Mouse (Mus musculus) left cerebral cortex, postnatal 4 days (tissue): ENCODE results near the gene Zfp473. TPM values are rescaled to one million over a fixed set of nuclear protein-coding genes. Genes with fewer than 3 reads are reported as not detected.

Experiments used
- total RNA-seq, 2 experiments: library from RNA; stranded (reverse); gene quantifications; 2 replicates each; pipeline ENCODE4 v1.2.3; 2021

Gene Zfp473
- total RNA-seq, 2 experiments from 2014 or later, result 0.84 to 0.91 TPM

Other genes starting within 250 kb of the Zfp473 start
- under 1 TPM in 1 of 2 experiments, not detected in 1; 0.10 TPM for gene Mybpc2, start 226.4 kb downstream of the Zfp473 start, total RNA-seq
- gene Spib, start 219.0 kb downstream of the Zfp473 start, total RNA-seq, result under 1 TPM in 1 of 2 experiments, not detected in 1; 0.20 TPM
- 10 to 100 TPM; 13.6 to 14.4 TPM for gene Pold1, start 202.2 kb downstream of the Zfp473 start, total RNA-seq
- gene Nr1h2, start 197.1 kb downstream of the Zfp473 start, total RNA-seq, result 10 to 100 TPM; 44.4 to 55.0 TPM
- under 1 TPM in 1 of 2 experiments, not detected in 1; 0.30 TPM for gene Napsa, start 178.7 kb downstream of the Zfp473 start, total RNA-seq
- gene Kcnc3, start 160.4 kb downstream of the Zfp473 start, total RNA-seq, result 10 to 100 TPM; 31.0 to 33.0 TPM
- gene Myh14, start 80.2 kb downstream of the Zfp473 start, total RNA-seq, result 1 to 10 TPM; 3.0 to 5.7 TPM
- gene Izumo2, start 42.3 kb downstream of the Zfp473 start, total RNA-seq, result not detected
- gene Vrk3, start 2.6 kb downstream of the Zfp473 start, total RNA-seq, result 10 to 100 TPM; 19.6 to 25.9 TPM
- 10 to 100 TPM; 50.3 to 51.1 TPM for gene Nup62, start 65.0 kb upstream of the Zfp473 start, total RNA-seq
- 1 to 10 TPM; 1.0 TPM for gene Il4i1, start 65.3 kb upstream of the Zfp473 start, total RNA-seq
- gene Atf5, start 65.6 kb upstream of the Zfp473 start, total RNA-seq, result 10 to 100 TPM; 22.6 to 23.5 TPM
- 10 to 100 TPM; 74.1 to 85.4 TPM for gene Akt1s1, start 97.9 kb upstream of the Zfp473 start, total RNA-seq
- 10 to 100 TPM; 57.1 to 68.3 TPM for gene Tbc1d17, start 98.0 kb upstream of the Zfp473 start, total RNA-seq
- 10 to 100 TPM; 27.5 to 29.3 TPM for gene Pnkp, start 106.1 kb upstream of the Zfp473 start, total RNA-seq
- gene Ptov1, start 118.7 kb upstream of the Zfp473 start, total RNA-seq, result 100 to 1,000 TPM; 423 to 428 TPM
- 100 to 1,000 TPM; 117 to 122 TPM for gene Med25, start 141.7 kb upstream of the Zfp473 start, total RNA-seq
- 10 to 100 TPM; 10.5 to 13.1 TPM for gene Fuz, start 145.0 kb upstream of the Zfp473 start, total RNA-seq
- gene Ap2a1, start 178.4 kb upstream of the Zfp473 start, total RNA-seq, result 100 to 1,000 TPM; 232 to 258 TPM
- gene Tsks, start 192.2 kb upstream of the Zfp473 start, total RNA-seq, result not detected
- 10 to 100 TPM; 59.7 to 68.8 TPM for gene Cpt1c, start 223.8 kb upstream of the Zfp473 start, total RNA-seq
- gene Prmt1, start 235.5 kb upstream of the Zfp473 start, total RNA-seq, result 100 to 1,000 TPM; 485 to 487 TPM
- gene Irf3, start 246.6 kb upstream of the Zfp473 start, total RNA-seq, result 10 to 100 TPM; 34.8 to 37.9 TPM
- gene Bcl2l12, start 247.7 kb upstream of the Zfp473 start, total RNA-seq, result 1 to 10 TPM; 4.4 to 4.7 TPM